Mouse (Mus musculus): Measurements from ENCODE around the gene Actn2. TPM values are rescaled to one million over a fixed set of nuclear protein-coding genes. Genes with fewer than 3 reads are reported as not detected.

The Actn2 gene
- total RNA-seq, 2 experiments from 2014 or later, result 0.70 to 3.7 TPM

- DNase-seq (ENCODE audit: low spot score in 2 of 2), result peak; percentile 86 to 88
Observed at GRCm38 (mm10) chr13:12257391-12258380, 82.9 kb downstream of the Actn2 start, which contains the start of gene Mtr. Gene Mtr, minus strand, starts transcription at chr13:12258113.

GRCm38 (mm10) chr13:12256871-12257390 lies 83.6 kb downstream of the Actn2 start:
- DNase-seq (ENCODE audit: low spot score in 2 of 2), result no peak

GRCm38 (mm10) chr13:12255911-12256705 lies 84.5 kb downstream of the Actn2 start:
- DNase-seq (ENCODE audit: low spot score in 2 of 2), result no peak

GRCm38 (mm10) chr13:12250496-12250895 lies 90.1 kb downstream of the Actn2 start:
- DNase-seq (ENCODE audit: low spot score in 2 of 2), result no peak

GRCm38 (mm10) chr13:12249195-12249898 lies 91.2 kb downstream of the Actn2 start:
- no peak for DNase-seq (ENCODE audit: low spot score in 2 of 2)

- no peak for DNase-seq (ENCODE audit: low spot score in 2 of 2)
Observed at GRCm38 (mm10) chr13:12245938-12246337, 94.6 kb downstream of the Actn2 start.

- DNase-seq (ENCODE audit: low spot score in 2 of 2), result no peak
Observed at GRCm38 (mm10) chr13:12243991-12244390, 96.6 kb downstream of the Actn2 start.

- DNase-seq (ENCODE audit: low spot score in 2 of 2), result no peak
Observed at GRCm38 (mm10) chr13:12232141-12232540, 108.4 kb downstream of the Actn2 start.

GRCm38 (mm10) chr13:12228248-12228647 lies 112.3 kb downstream of the Actn2 start:
- DNase-seq (ENCODE audit: low spot score in 2 of 2), result no peak

GRCm38 (mm10) chr13:12227606-12228005 lies 113.0 kb downstream of the Actn2 start:
- no peak for DNase-seq (ENCODE audit: low spot score in 2 of 2)

Other genes starting within 250 kb of the Actn2 start
- gene Ryr2, start 233.8 kb downstream of the Actn2 start, total RNA-seq (2021), result 10 to 100 TPM; 12.3 to 20.0 TPM
- 10 to 100 TPM; 19.0 to 22.4 TPM for gene Mtr, start 82.6 kb downstream of the Actn2 start, total RNA-seq (2021)
- gene Heatr1, start 54.3 kb upstream of the Actn2 start, total RNA-seq (2021), result 10 to 100 TPM; 43.2 to 49.9 TPM
- gene Lgals8, start 124.2 kb upstream of the Actn2 start, total RNA-seq (2021), result 10 to 100 TPM; 65.8 to 74.2 TPM
- under 1 TPM; 0.06 to 0.07 TPM for gene Edaradd, start 179.7 kb upstream of the Actn2 start, total RNA-seq (2021)
- 10 to 100 TPM; 14.3 to 17.4 TPM for gene Ero1lb, start 225.1 kb upstream of the Actn2 start, total RNA-seq (2021)